Mouse (Mus musculus): ENCODE measurements at regions not wholly inside any gene's neighbourhood (a gene's known extent, or its start where the extent isn't known, plus 50 kb on each side); places are given as distances from the start of the nearest gene placed in this dataset.

DNA sequence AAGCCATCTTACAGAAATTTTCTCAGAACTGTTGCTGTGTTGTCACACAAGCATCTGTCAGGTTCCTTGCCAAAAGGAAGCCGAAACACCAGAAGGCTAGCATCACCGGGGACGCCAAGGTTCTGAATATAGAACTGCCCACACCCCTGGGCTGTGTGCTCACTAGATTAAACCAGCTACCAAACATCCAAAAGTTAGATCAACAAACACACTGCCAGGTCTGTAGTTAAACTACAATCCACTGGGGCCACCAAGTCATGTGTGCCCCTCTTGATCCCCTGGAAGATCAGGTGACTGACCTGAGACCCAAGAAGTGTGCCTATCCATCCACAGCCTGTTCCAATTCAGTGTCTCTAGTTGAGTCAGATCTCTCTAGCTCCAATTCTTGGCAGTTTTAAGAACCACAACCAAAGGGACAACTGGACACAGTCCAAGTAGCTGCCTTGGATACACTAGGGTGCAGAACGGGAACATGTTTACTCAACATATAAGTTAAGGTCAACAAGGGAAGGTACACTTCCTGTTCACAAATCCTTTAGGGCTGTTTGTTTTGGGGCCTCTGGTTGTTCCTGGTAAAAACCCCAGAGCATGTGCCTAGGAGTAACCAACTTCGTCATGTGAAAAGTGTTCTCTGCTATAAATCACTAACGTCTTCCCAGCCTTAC is 232.0 kb upstream of the Ppargc1a start:
- Histone ChIP-seq H3K4me1 (ENCODE audit: control insufficient read depth, insufficient read depth, low read length) (no peaks in the 10 kb centered on the region), H3K4me3 (ENCODE audit: control insufficient read depth, low read depth, low read length) (no peak overlapping the region), H3K36me3 (ENCODE audit: control insufficient read depth, insufficient read depth, low read length) (no peaks in the 10 kb centered on the region), H3K27me3 (ENCODE audit: control insufficient read depth, insufficient read depth, low read length) (no peaks in the 10 kb centered on the region), H3K27ac (ENCODE audit: control insufficient read depth, insufficient read depth, low read depth, low read length) (no peak overlapping the region)
- TF ChIP-seq POLR2A (IDR thresholded peaks at IDR 0.05; ENCODE audit: control insufficient read depth, low read depth, low read length) = no peak
- TF ChIP-seq CTCF (IDR thresholded peaks at IDR 0.05; ENCODE audit: control insufficient read depth, insufficient read depth, insufficient replicate concordance, low read depth, low read length) = no peak

DNA sequence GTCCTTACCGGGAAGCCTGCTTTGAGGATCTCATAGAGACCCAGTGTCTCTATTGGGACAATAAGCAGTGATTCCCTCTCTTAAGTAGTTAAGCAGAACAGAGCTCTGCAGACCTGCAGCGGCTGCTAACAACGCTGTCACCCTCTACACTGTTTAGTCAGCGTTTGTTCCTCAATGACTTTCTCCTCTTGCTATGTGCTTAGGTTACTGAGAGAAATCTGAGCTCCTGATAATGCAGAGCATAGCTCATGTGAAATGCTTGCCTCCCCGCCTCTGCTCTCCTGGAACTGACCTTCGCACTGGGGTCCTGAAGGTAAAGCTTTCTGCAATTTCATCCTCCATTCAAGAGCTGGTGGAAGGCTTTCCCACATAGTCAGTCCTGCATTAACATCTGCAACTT is 226.6 kb upstream of the Ppargc1a start:
- TF ChIP-seq CTCF (IDR thresholded peaks at IDR 0.05; ENCODE audit: control insufficient read depth, insufficient read depth, insufficient replicate concordance, low read depth, low read length) (no peak), POLR2A (IDR thresholded peaks at IDR 0.05; ENCODE audit: control insufficient read depth, low read depth, low read length) (no peak)
- H3K4me1 ChIP-seq (ENCODE audit: control insufficient read depth, insufficient read depth, low read length) = no peaks in the 10 kb centered on the region
- no peak overlapping the region for H3K4me3 ChIP-seq (ENCODE audit: control insufficient read depth, low read depth, low read length)
- no peaks in the 10 kb centered on the region for H3K36me3 ChIP-seq (ENCODE audit: control insufficient read depth, insufficient read depth, low read length)
- H3K27ac ChIP-seq (ENCODE audit: control insufficient read depth, insufficient read depth, low read depth, low read length) = no peak overlapping the region
- H3K27me3 ChIP-seq (ENCODE audit: control insufficient read depth, insufficient read depth, low read length) = no peaks in the 10 kb centered on the region

GRCm38 (mm10) chr5:51792950-51793349 is 225.4 kb upstream of the Ppargc1a start:
- Histone ChIP-seq H3K4me3 (ENCODE audit: control insufficient read depth, low read depth, low read length) (no peak overlapping the region), H3K27ac (ENCODE audit: control insufficient read depth, insufficient read depth, low read depth, low read length) (no peak overlapping the region), H3K27me3 (ENCODE audit: control insufficient read depth, insufficient read depth, low read length) (no peaks in the 10 kb centered on the region), H3K36me3 (ENCODE audit: control insufficient read depth, insufficient read depth, low read length) (no peaks in the 10 kb centered on the region), H3K4me1 (ENCODE audit: control insufficient read depth, insufficient read depth, low read length) (no peaks in the 10 kb centered on the region)
- no peak for TF ChIP-seq POLR2A (IDR thresholded peaks at IDR 0.05; ENCODE audit: control insufficient read depth, low read depth, low read length)
- no peak for TF ChIP-seq CTCF (IDR thresholded peaks at IDR 0.05; ENCODE audit: control insufficient read depth, insufficient read depth, insufficient replicate concordance, low read depth, low read length)

DNA sequence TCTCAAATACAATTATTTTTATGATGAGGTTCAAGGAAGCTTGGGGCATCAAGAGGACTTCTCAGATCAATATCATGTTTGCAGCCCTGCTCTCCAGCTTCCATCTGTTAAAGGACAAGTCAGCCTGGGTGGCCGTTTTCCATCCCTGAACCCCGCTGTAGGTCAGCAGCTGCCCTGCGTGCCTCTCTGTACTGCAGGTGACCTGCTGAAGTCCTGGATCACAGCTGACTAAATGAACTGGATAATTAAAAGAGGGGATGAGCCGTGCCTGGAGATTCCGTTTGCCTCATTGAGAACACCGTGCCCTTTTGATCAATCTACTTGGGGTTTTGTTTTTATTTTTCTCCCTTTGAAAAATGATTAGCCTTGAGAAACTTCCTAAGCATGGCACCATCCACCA is 221.2 kb upstream of the Ppargc1a start:
- Histone ChIP-seq H3K4me1 (ENCODE audit: control insufficient read depth, insufficient read depth, low read length) (no peaks in the 10 kb centered on the region), H3K27me3 (ENCODE audit: control insufficient read depth, insufficient read depth, low read length) (no peaks in the 10 kb centered on the region), H3K27ac (ENCODE audit: control insufficient read depth, insufficient read depth, low read depth, low read length) (no peak overlapping the region), H3K36me3 (ENCODE audit: control insufficient read depth, insufficient read depth, low read length) (no peaks in the 10 kb centered on the region), H3K4me3 (ENCODE audit: control insufficient read depth, low read depth, low read length) (no peak overlapping the region)
- TF ChIP-seq POLR2A (IDR thresholded peaks at IDR 0.05; ENCODE audit: control insufficient read depth, low read depth, low read length) (no peak), CTCF (IDR thresholded peaks at IDR 0.05; ENCODE audit: control insufficient read depth, insufficient read depth, insufficient replicate concordance, low read depth, low read length) (no peak)

- Histone ChIP-seq H3K4me1 (ENCODE audit: control insufficient read depth, insufficient read depth, low read length) (no peaks in the 10 kb centered on the region), H3K27me3 (ENCODE audit: control insufficient read depth, insufficient read depth, low read length) (no peaks in the 10 kb centered on the region)
- TF ChIP-seq CTCF (IDR thresholded peaks at IDR 0.05; ENCODE audit: control insufficient read depth, insufficient read depth, insufficient replicate concordance, low read depth, low read length) (no peak), POLR2A (IDR thresholded peaks at IDR 0.05; ENCODE audit: control insufficient read depth, low read depth, low read length) (no peak)
Observed at GRCm38 (mm10) chr5:51783523-51783922, 216.0 kb upstream of the Ppargc1a start.

DNA sequence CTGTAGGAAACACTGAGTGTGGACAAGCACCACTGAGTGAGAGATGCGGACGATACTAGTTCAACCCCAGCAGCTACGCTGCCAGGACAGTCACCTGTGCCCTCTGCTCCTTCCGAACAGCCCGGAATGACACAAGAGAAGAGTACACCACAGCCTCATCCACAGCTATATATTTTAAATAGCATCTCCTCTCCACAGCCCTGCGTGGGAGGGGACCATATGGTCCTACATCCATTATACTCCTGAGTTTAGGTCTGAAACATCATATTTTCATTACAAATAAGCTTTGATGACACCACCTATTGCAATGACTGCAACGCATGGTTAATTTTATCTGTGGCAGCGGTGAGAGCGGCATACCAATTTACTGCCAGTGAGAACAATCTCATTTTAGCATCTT is 215.6 kb upstream of the Ppargc1a start:
- H3K27me3 ChIP-seq (ENCODE audit: control insufficient read depth, insufficient read depth, low read length) = no peaks in the 10 kb centered on the region
- H3K4me3 ChIP-seq (ENCODE audit: control insufficient read depth, low read depth, low read length) = no peak overlapping the region
- H3K4me1 ChIP-seq (ENCODE audit: control insufficient read depth, insufficient read depth, low read length) = no peaks in the 10 kb centered on the region
- H3K36me3 ChIP-seq (ENCODE audit: control insufficient read depth, insufficient read depth, low read length) = no peaks in the 10 kb centered on the region
- no peak for TF ChIP-seq CTCF (IDR thresholded peaks at IDR 0.05; ENCODE audit: control insufficient read depth, insufficient read depth, insufficient replicate concordance, low read depth, low read length)
- TF ChIP-seq POLR2A (IDR thresholded peaks at IDR 0.05; ENCODE audit: control insufficient read depth, low read depth, low read length) = no peak
- no peak overlapping the region for H3K27ac ChIP-seq (ENCODE audit: control insufficient read depth, insufficient read depth, low read depth, low read length)

More at GRCm38 (mm10) chr5:51783523-51783922, 216.0 kb upstream of the Ppargc1a start:
- H3K36me3 ChIP-seq (ENCODE audit: control insufficient read depth, insufficient read depth, low read length) = no peaks in the 10 kb centered on the region
- H3K27ac ChIP-seq (ENCODE audit: control insufficient read depth, insufficient read depth, low read depth, low read length) = no peak overlapping the region
- H3K4me3 ChIP-seq (ENCODE audit: control insufficient read depth, low read depth, low read length) = no peak overlapping the region

GRCm38 (mm10) chr5:51775502-51776145 is 208.1 kb upstream of the Ppargc1a start:
- Histone ChIP-seq H3K27ac (ENCODE audit: control insufficient read depth, insufficient read depth, low read depth, low read length) (no peak overlapping the region), H3K4me3 (ENCODE audit: control insufficient read depth, low read depth, low read length) (no peak overlapping the region), H3K27me3 (ENCODE audit: control insufficient read depth, insufficient read depth, low read length) (no peaks in the 10 kb centered on the region), H3K36me3 (ENCODE audit: control insufficient read depth, insufficient read depth, low read length) (no peaks in the 10 kb centered on the region), H3K4me1 (ENCODE audit: control insufficient read depth, insufficient read depth, low read length) (no peaks in the 10 kb centered on the region)
- TF ChIP-seq CTCF (IDR thresholded peaks at IDR 0.05; ENCODE audit: control insufficient read depth, insufficient read depth, insufficient replicate concordance, low read depth, low read length) (no peak), POLR2A (IDR thresholded peaks at IDR 0.05; ENCODE audit: control insufficient read depth, low read depth, low read length) (no peak)
